Mouse (Mus musculus) heart, postnatal 0 days (tissue): ENCODE results near the gene Xylt1.

ENCODE experiments used
- CTCF ChIP-seq: IDR thresholded peaks from 2 replicates; pipeline ENCODE4 v1.5.1; 2016; ENCODE audit warnings: antibody characterized with exemption, control low read depth, low read depth
- EP300 ChIP-seq: IDR thresholded peaks from 2 replicates; pipeline ENCODE4 v1.6.1; 2016; ENCODE audit warnings: antibody characterized with exemption, low read depth

DNA sequence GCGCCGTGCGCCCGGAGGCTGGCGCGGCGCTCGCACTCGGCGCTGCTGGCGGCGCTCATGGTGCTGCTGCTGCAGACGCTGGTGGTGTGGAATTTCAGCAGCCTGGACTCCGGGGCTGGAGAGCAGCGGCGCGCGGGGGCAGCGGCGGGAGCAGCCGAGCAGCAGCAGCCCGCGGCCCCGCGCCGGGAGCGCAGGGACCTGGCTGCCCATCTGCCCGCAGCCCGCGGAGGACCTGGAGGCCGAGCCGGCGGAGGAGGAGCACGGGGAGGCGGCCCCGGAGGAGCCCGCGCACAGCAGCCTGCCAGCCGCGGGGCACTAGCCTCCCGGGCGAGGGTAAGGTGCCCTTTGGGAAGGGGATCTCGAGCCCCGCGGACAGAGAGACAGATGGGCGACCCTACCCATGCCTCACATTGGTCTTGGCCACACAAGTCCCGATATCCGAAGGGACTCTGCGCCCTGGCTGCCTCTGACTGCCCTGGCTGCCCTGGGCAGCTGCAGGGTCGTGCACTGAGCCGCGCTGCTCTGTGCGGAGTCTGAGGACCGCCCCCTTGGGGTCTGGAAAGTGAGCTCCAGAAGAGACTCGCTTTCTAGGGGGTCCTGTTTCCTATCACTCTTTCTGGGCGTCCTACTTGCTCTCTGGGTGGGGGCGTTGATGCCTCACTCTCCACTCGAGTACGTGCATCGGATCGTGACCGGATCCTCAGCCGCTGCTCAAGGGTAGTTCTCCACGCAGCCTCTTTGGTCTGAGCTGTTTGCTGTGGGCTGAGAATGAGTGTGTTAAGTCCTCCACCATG, 606 bp downstream of the Xylt1 start:
- TF ChIP-seq EP300 (no peak), CTCF (no peak)
